16 mouse cellular contexts compared by ENCODE assay signal in the genomic region with DNA sequence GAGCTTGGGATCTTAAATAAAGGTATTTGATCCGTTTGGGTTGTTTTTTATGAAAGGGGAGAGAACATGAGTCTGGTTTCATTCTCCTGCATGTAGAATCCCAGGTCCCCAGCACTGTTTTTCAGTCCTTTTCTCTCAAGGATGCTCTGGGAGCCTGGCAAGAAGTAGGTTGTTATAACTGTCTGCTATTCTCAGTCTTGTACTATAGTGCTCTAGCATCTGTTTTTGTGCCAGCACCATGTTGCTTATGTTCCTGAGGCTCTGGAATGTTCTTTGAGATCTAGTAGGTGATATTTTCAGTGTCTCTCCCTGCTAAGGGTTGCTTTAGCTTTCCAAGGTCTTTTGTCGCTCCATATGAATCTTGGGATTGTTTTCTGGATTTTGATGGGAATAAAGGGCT.
"Had no signal": no experiment of that assay in that cellular context is flagged by ENCODE, and none has a peak within 500 bp of the region (broad histone marks: within the 10 kb centered on the region; RNA-seq: fewer than 3 reads in every experiment).

No protein-coding gene starts in this region.

- H3K9me3 ChIP-seq: neural tube, embryonic 13.5 days; neural tube, embryonic 15.5 days; stomach, embryonic 15.5 days had no signal

- H3K9ac ChIP-seq: neural tube, embryonic 13.5 days; neural tube, embryonic 15.5 days; stomach, embryonic 15.5 days had no signal

- DNase-seq: retina, postnatal 1 day; right cerebral cortex, adult 18-20 months; right cerebral cortex, postnatal 14 days; right cerebral cortex, postnatal 25 days; right cerebral cortex, postnatal 4 days; spleen, adult 18-20 months; thymus, adult 18-20 months; thymus, adult 2 months; thymus, postnatal 14 days; thymus, postnatal 25 days; thymus, postnatal 36 days; thymus, postnatal 4 days had no signal

- H3K27me3 ChIP-seq: neural tube, embryonic 13.5 days; neural tube, embryonic 15.5 days; stomach, embryonic 15.5 days had no signal

- H3K4me1 ChIP-seq: neural tube, embryonic 13.5 days; neural tube, embryonic 15.5 days; stomach, embryonic 15.5 days had no signal

- H3K27ac ChIP-seq: neural tube, embryonic 13.5 days; neural tube, embryonic 15.5 days; stomach, embryonic 15.5 days; stomach, postnatal 0 days had no signal

- H3K4me3 ChIP-seq: neural tube, embryonic 13.5 days; neural tube, embryonic 15.5 days; stomach, embryonic 15.5 days had no signal

- H3K36me3 ChIP-seq: neural tube, embryonic 13.5 days; neural tube, embryonic 15.5 days; stomach, embryonic 15.5 days had no signal

- H3K4me2 ChIP-seq: neural tube, embryonic 13.5 days; neural tube, embryonic 15.5 days; stomach, embryonic 15.5 days had no signal
